ENCODE assay signal across 8 mouse cellular contexts in genomic region chr19:6306137-6306551, GRCm38 (mm10). TPM values are rescaled to one million over a fixed set of nuclear protein-coding genes. Genes with fewer than 3 reads are reported as not detected.
DNase-seq lines count a peak whose midpoint lies in the region; ATAC-seq lines count a peak whose summit lies in the region.

Gene Cdc42bpg (plus strand): TSS chr19:6306456.

- no peaks in the 10 kb centered on the region for H3K27me3 ChIP-seq in forebrain, embryonic 14.5 days (replicated peaks; ENCODE audit: control insufficient read depth, insufficient read depth, low read length)
- H3K27me3 ChIP-seq in limb, embryonic 11.5 days (ENCODE audit: control insufficient read depth, insufficient read depth, low read length): no peaks in the 10 kb centered on the region
- no peaks in the 10 kb centered on the region for H3K27me3 ChIP-seq in midbrain, embryonic 11.5 days (ENCODE audit: control insufficient read depth, insufficient read depth, low read length)

- H3K27ac ChIP-seq in forebrain, embryonic 14.5 days (ENCODE audit: low read depth, low read length): peak within 1 kb of the TSS; percentile 27; the same call in 1 of the 2 replicates
- no peak within 1 kb of the TSS; the same call in 1 of the 2 replicates for H3K27ac ChIP-seq in limb, embryonic 11.5 days (replicated peaks; ENCODE audit: low read depth, low read length)
- H3K27ac ChIP-seq in midbrain, embryonic 11.5 days (ENCODE audit: low read depth, low read length): no peak within 1 kb of the TSS

- H3K4me3 ChIP-seq in forebrain, embryonic 14.5 days (ENCODE audit: low read depth, low read length): peak within 1 kb of the TSS; percentile 49
- H3K4me3 ChIP-seq in limb, embryonic 11.5 days (ENCODE audit: low read depth, low read length): peak within 1 kb of the TSS; percentile 67
- H3K4me3 ChIP-seq in midbrain, embryonic 11.5 days (ENCODE audit: low read depth, low read length): peak within 1 kb of the TSS; percentile 68

- no peaks in the 10 kb centered on the region for H3K9me3 ChIP-seq in forebrain, embryonic 14.5 days (replicated peaks; ENCODE audit: control insufficient read depth, low read length)
- no peaks in the 10 kb centered on the region; the same call in 1 of the 2 replicates for H3K9me3 ChIP-seq in limb, embryonic 11.5 days (ENCODE audit: control insufficient read depth, low read length)
- H3K9me3 ChIP-seq in midbrain, embryonic 11.5 days (ENCODE audit: control insufficient read depth, low read length): no peaks in the 10 kb centered on the region

- H3K4me2 ChIP-seq in forebrain, embryonic 14.5 days (ENCODE audit: low read length): peak within 1 kb of the TSS; percentile 59
- peak within 1 kb of the TSS; percentile 74 for H3K4me2 ChIP-seq in limb, embryonic 11.5 days (ENCODE audit: low read depth, severe bottlenecking)
- peak within 1 kb of the TSS; percentile 55 for H3K4me2 ChIP-seq in midbrain, embryonic 11.5 days

- peak; percentile 78 for ATAC-seq in forebrain, embryonic 14.5 days
- peak; percentile 61 for ATAC-seq in limb, embryonic 11.5 days (ENCODE audit: insufficient number of reproducible peaks, low FRiP score, low TSS enrichment, low read depth)
- ATAC-seq in midbrain, embryonic 11.5 days (ENCODE audit: low FRiP score): peak; percentile 78

- peaks cover 4% of the 10 kb centered on the region for H3K4me1 ChIP-seq in forebrain, embryonic 14.5 days (ENCODE audit: control insufficient read depth, insufficient read depth, low read length)
- no peaks in the 10 kb centered on the region for H3K4me1 ChIP-seq in limb, embryonic 11.5 days (ENCODE audit: control insufficient read depth, insufficient read depth, low read length)
- peaks cover 3% of the 10 kb centered on the region for H3K4me1 ChIP-seq in midbrain, embryonic 11.5 days (ENCODE audit: control insufficient read depth, insufficient read depth, low read length)

- H3K9ac ChIP-seq in forebrain, embryonic 14.5 days (ENCODE audit: low read length): peak within 1 kb of the TSS; percentile 60
- H3K9ac ChIP-seq in limb, embryonic 11.5 days (ENCODE audit: low read length): peak within 1 kb of the TSS; percentile 53; the same call in 1 of the 2 replicates
- peak within 1 kb of the TSS; percentile 67 for H3K9ac ChIP-seq in midbrain, embryonic 11.5 days (ENCODE audit: low read length)

- peak; percentile 90 for DNase-seq in Muller cell, postnatal 12 days (ENCODE audit: inconsistent ontology term)
- DNase-seq in cerebellum, adult 11-12 months: peak; percentile 92
- DNase-seq in forebrain, embryonic 14.5 days (ENCODE audit: low spot score): peak; percentile 59
- peak; percentile 85 for DNase-seq in heart, postnatal 4 days
- DNase-seq in limb, embryonic 11.5 days (ENCODE audit: low spot score): peak; percentile 90
- peak; percentile 97 for DNase-seq in midbrain, embryonic 11.5 days (ENCODE audit: low spot score, missing footprints)
- peak; percentile 75 for DNase-seq in spleen, adult 12 weeks (ENCODE audit: low spot score)
- DNase-seq in layer of hippocampus, adult 9-11 months: no peak

- H3K36me3 ChIP-seq in forebrain, embryonic 14.5 days (ENCODE audit: control insufficient read depth, insufficient read depth, low read length): no peaks in the 10 kb centered on the region
- no peaks in the 10 kb centered on the region for H3K36me3 ChIP-seq in limb, embryonic 11.5 days (ENCODE audit: control insufficient read depth, insufficient read depth, low read length)
- H3K36me3 ChIP-seq in midbrain, embryonic 11.5 days (ENCODE audit: control insufficient read depth, insufficient read depth, low read length): no peaks in the 10 kb centered on the region

- WGBS in forebrain, embryonic 14.5 days: 1% methylated on average over 38 of the region's 38 CpGs
- WGBS in limb, embryonic 11.5 days: under 1% methylated on average over 25 of the region's 38 CpGs
- WGBS in midbrain, embryonic 11.5 days: under 1% methylated on average over 37 of the region's 38 CpGs

RNA-seq across cellular contexts. Expression of gene Cdc42bpg, which starts in this region (rescaled TPM):
- 0.61 and 0.72 TPM in 2 replicates for polyA plus RNA-seq in forebrain, embryonic 14.5 days (2014; fragmentation: Nextera tagmentation; extraction: Ambion mirVana)
- 1 to 10 TPM; 8.2 to 10.0 TPM for total RNA-seq in heart, postnatal 4 days (2021)
- 0.54 and 0.69 TPM in 2 replicates for polyA plus RNA-seq in limb, embryonic 11.5 days (2014; fragmentation: Nextera tagmentation; extraction: Ambion mirVana)
- 0.23 and 0.42 TPM in 2 replicates for polyA plus RNA-seq in midbrain, embryonic 11.5 days (2014; fragmentation: Nextera tagmentation; extraction: Ambion mirVana)

Comparison
In these comparisons a context has a peak if more than half of its experiments do, and no peak if none do; other contexts are left out.
1. Peak in DNase-seq, ATAC-seq, H3K4me3 ChIP-seq, H3K27ac ChIP-seq, H3K9ac ChIP-seq and H3K4me2 ChIP-seq in forebrain, embryonic 14.5 days; RNA of the gene not detected or under 1 TPM.
2. Peak in DNase-seq, ATAC-seq, H3K4me3 ChIP-seq, H3K9ac ChIP-seq and H3K4me2 ChIP-seq in limb, embryonic 11.5 days; RNA of the gene not detected or under 1 TPM.
3. Peak in DNase-seq, ATAC-seq, H3K4me3 ChIP-seq, H3K9ac ChIP-seq and H3K4me2 ChIP-seq in midbrain, embryonic 11.5 days; RNA of the gene not detected or under 1 TPM.